Mouse (Mus musculus): Measurements from ENCODE around the gene Agpat3.
"Not testable (repeated sequence)": the region's sequence is repeated elsewhere in the genome, so short reads cannot be mapped to it uniquely, and the experiment has no call there.

The Agpat3 gene

GRCm38 (mm10) chr10:78361951-78362350 lies 9.7 kb upstream of the Agpat3 start:
- ATAC-seq (ENCODE audit: low TSS enrichment): 0 out of 2 replicates have a peak, but pooled peaks have one; percentile 42

GRCm38 (mm10) chr10:78360290-78360711 lies 8.0 kb upstream of the Agpat3 start:
- ATAC-seq (ENCODE audit: low TSS enrichment): 0 out of 2 replicates have a peak, but pooled peaks have one; percentile 39

GRCm38 (mm10) chr10:78358999-78359398 lies 6.7 kb upstream of the Agpat3 start:
- ATAC-seq (ENCODE audit: low TSS enrichment): not testable (repeated sequence)

GRCm38 (mm10) chr10:78358266-78358665 lies 6.0 kb upstream of the Agpat3 start:
- ATAC-seq (ENCODE audit: low TSS enrichment): no peak

GRCm38 (mm10) chr10:78357742-78358141 lies 5.5 kb upstream of the Agpat3 start:
- no peak for ATAC-seq (ENCODE audit: low TSS enrichment)

GRCm38 (mm10) chr10:78355931-78356593 lies 3.8 kb upstream of the Agpat3 start:
- ATAC-seq (ENCODE audit: low TSS enrichment): no peak

- no peak for ATAC-seq (ENCODE audit: low TSS enrichment)
Measured at GRCm38 (mm10) chr10:78353196-78353595, 907 bp upstream of the Agpat3 start.

- ATAC-seq (ENCODE audit: low TSS enrichment): 0 out of 2 replicates have a peak, but pooled peaks have one; percentile 14
Measured at GRCm38 (mm10) chr10:78352666-78353030, 359 bp upstream of the Agpat3 start.

GRCm38 (mm10) chr10:78351564-78351886 lies 764 bp downstream of the Agpat3 start:
- no peak for ATAC-seq (ENCODE audit: low TSS enrichment)

- ATAC-seq (ENCODE audit: low TSS enrichment): no peak
Measured at GRCm38 (mm10) chr10:78350796-78351556, 1.3 kb downstream of the Agpat3 start.

GRCm38 (mm10) chr10:78349464-78350165 lies 2.7 kb downstream of the Agpat3 start:
- ATAC-seq (ENCODE audit: low TSS enrichment): no peak

GRCm38 (mm10) chr10:78348211-78348610 lies 4.1 kb downstream of the Agpat3 start:
- no peak for ATAC-seq (ENCODE audit: low TSS enrichment)

- ATAC-seq (ENCODE audit: low TSS enrichment): no peak
Measured at GRCm38 (mm10) chr10:78347486-78347885, 4.8 kb downstream of the Agpat3 start.

GRCm38 (mm10) chr10:78345466-78345865 lies 6.8 kb downstream of the Agpat3 start:
- no peak for ATAC-seq (ENCODE audit: low TSS enrichment)

- no peak for ATAC-seq (ENCODE audit: low TSS enrichment)
Measured at GRCm38 (mm10) chr10:78342091-78342490, 10.2 kb downstream of the Agpat3 start.

GRCm38 (mm10) chr10:78338180-78338579 lies 14.1 kb downstream of the Agpat3 start:
- ATAC-seq (ENCODE audit: low TSS enrichment): peak; percentile 75

GRCm38 (mm10) chr10:78334923-78335561 lies 17.2 kb downstream of the Agpat3 start:
- ATAC-seq (ENCODE audit: low TSS enrichment): no peak

- no peak for ATAC-seq (ENCODE audit: low TSS enrichment)
Measured at GRCm38 (mm10) chr10:78331577-78331976, 20.7 kb downstream of the Agpat3 start.

- peak; percentile 7; the same call in 1 of the 2 replicates for ATAC-seq (ENCODE audit: low TSS enrichment)
Measured at GRCm38 (mm10) chr10:78329305-78329704, 23.0 kb downstream of the Agpat3 start.

GRCm38 (mm10) chr10:78328011-78328575 lies 24.2 kb downstream of the Agpat3 start:
- ATAC-seq (ENCODE audit: low TSS enrichment): no peak

GRCm38 (mm10) chr10:78325916-78326647 lies 26.2 kb downstream of the Agpat3 start:
- peak; percentile 47 for ATAC-seq (ENCODE audit: low TSS enrichment)
